Mouse (Mus musculus) stomach, embryonic 15.5 days (tissue): ENCODE results near the gene Cog1. TPM values are rescaled to one million over a fixed set of nuclear protein-coding genes. Genes with fewer than 3 reads are reported as not detected.
A peak's percentile ranks its signal among the peaks of the same experiment; 100 is the strongest.

Experiments used
- ATAC-seq: fragments of 200-750 bp; cut with Nextera tagmentation; 2 replicates; pipeline ENCODE4 v1.8.0; 2017; ENCODE audit warnings: low read depth, moderate number of reproducible peaks, moderate TSS enrichment; ENCODE audit not compliant: insufficient read depth, low FRiP score
- H3K27ac ChIP-seq: fragments of 300-500 bp; sonication (generic); 2 replicates; pipeline ENCODE4 v1.5.1; 2015; ENCODE audit warnings: mild to moderate bottlenecking, inconsistent platforms
- H3K27me3 ChIP-seq: fragments of 300-500 bp; sonication (generic); replicated peaks from 2 replicates; pipeline ENCODE4 v1.6.1; 2015; ENCODE audit warnings: inconsistent platforms
- H3K36me3 ChIP-seq: fragments of 300-500 bp; sonication (generic); 2 replicates; pipeline ENCODE4 v1.6.1; 2015; ENCODE audit warnings: inconsistent platforms
- H3K4me1 ChIP-seq: fragments of 300-500 bp; sonication (generic); 2 replicates; pipeline ENCODE4 v1.6.1; 2015; ENCODE audit warnings: inconsistent platforms
- H3K4me2 ChIP-seq: fragments of 300-500 bp; sonication (generic); 2 replicates; pipeline ENCODE4 v1.6.1; 2015; ENCODE audit warnings: mild to moderate bottlenecking, inconsistent platforms
- H3K4me3 ChIP-seq: fragments of 300-500 bp; sonication (generic); replicated peaks from 2 replicates; pipeline ENCODE4 v1.5.1; 2015; ENCODE audit warnings: inconsistent platforms
- H3K9ac ChIP-seq: fragments of 300-500 bp; sonication (generic); 2 replicates; pipeline ENCODE4 v1.6.1; 2015; ENCODE audit warnings: inconsistent platforms
- H3K9me3 ChIP-seq: fragments of 300-500 bp; sonication (generic); 2 replicates; pipeline ENCODE4 v1.6.1; 2016; ENCODE audit warnings: inconsistent platforms
- WGBS: fragments of 180-500 bp; shearing (Covaris S2); methylation state at CpG from one replicate; pipeline ENCODE4 v1.1.7; 2015; 5-methylcytosine and 5-hydroxymethylcytosine counted together
- polyA plus RNA-seq: library from polyadenylated mRNA; unstranded; fragments of >200 nt; fragmentation: Nextera tagmentation; extraction: Ambion mirVana; gene quantifications from 2 replicates; pipeline ENCODE4 v1.2.1, GENCODE M21; 2015

Cog1 gene
- polyA plus RNA-seq, 1 experiment from 2014 or later: 23.1 TPM

DNA sequence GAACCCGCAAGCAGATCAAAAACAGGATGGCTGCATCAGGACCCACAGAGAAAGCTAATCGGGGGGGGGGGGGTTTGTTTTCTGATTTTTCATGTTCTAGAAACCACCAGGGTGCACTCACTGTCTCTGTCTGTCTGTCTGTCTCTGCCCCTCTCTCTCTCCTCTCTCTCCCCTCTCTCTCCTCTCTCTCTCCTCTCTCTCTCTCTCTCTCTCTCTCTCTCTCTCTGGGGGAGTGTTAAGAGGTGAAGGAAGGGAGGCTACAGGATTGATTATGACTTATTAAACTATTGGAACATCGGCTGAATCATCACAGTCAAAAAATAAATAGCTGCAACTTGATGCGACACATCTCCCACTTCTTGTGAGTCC is 30.7 kb upstream of the Cog1 start:
- ATAC-seq: no peak
- no peaks in the 10 kb centered on the region for H3K36me3 ChIP-seq
- peaks cover 38% of the 10 kb centered on the region for H3K27me3 ChIP-seq
- H3K9me3 ChIP-seq: no peaks in the 10 kb centered on the region
- H3K4me2 ChIP-seq: peak overlapping the region; percentile 82
- H3K9ac ChIP-seq: no peak overlapping the region
- WGBS: 19% methylated on average over 4 of the region's 4 CpGs
- H3K4me3 ChIP-seq: peak overlapping the region; percentile 44
- H3K27ac ChIP-seq: no peak overlapping the region
- H3K4me1 ChIP-seq: peaks cover 24% of the 10 kb centered on the region; the same call in 1 of the 2 replicates

DNA sequence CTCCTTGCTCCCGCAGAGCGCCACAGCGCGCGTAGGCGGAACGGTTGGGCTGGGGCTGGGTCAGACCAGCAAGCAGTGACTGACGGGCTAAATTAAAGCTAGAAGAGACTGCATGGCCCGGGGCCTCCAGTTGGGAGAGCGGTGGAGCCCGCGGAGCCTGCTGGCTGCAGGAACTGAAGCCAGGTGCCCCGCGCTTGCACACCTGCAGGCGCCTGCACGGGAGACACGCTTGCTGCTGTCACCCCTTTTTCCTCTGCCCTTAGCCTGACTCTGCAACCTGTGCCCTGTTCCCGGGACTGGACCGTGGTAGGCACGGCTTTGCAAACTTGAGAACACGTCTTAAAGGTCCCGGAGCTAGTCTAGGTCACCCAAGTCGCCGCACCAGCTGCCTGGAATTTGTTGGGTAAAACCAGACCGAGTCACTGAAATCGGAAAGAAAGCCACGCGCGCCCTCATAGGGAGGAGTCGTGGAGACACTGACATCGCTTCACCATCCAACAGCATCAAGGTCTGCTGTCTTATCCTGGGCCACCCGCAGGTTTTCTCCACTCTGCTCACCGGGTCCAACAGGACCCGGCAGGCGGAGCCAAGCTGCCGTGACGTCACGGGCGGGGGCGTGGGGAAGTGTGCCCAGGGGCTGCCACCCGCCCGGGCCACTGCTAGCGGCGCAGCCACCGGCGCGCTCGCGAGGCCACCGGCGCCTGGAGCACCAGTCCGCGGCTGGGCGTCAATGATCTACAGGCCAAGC is 30.1 kb upstream of the Cog1 start, which contains the start of gene Sstr2:
Sstr2 (plus strand) TSS at position 671 of the 748 bp plus-strand sequence.
- H3K4me2 ChIP-seq: peak within 1 kb of the TSS; percentile 82
- peak within 1 kb of the TSS; percentile 19; the same call in 1 of the 2 replicates for H3K9ac ChIP-seq
- under 1% methylated on average over 53 of the region's 54 CpGs for WGBS
- H3K36me3 ChIP-seq: no peaks in the 10 kb centered on the region
- ATAC-seq: peak; percentile 43
- H3K9me3 ChIP-seq: no peaks in the 10 kb centered on the region
- H3K27ac ChIP-seq: no peak within 1 kb of the TSS
- H3K27me3 ChIP-seq: peaks cover 34% of the 10 kb centered on the region
- peaks cover 24% of the 10 kb centered on the region; the same call in 1 of the 2 replicates for H3K4me1 ChIP-seq
- peak within 1 kb of the TSS; percentile 44 for H3K4me3 ChIP-seq

GRCm38 (mm10) chr11:113619420-113620080 is 29.4 kb upstream of the Cog1 start:
- 2% methylated on average over 31 of the region's 31 CpGs for WGBS
- H3K9me3 ChIP-seq: no peaks in the 10 kb centered on the region
- peaks cover 24% of the 10 kb centered on the region; the same call in 1 of the 2 replicates for H3K4me1 ChIP-seq
- H3K27ac ChIP-seq: no peak overlapping the region
- 0 out of 2 replicates have a peak overlapping the region, but pooled peaks have one; percentile 19 for H3K9ac ChIP-seq
- no peak for ATAC-seq
- H3K27me3 ChIP-seq: peaks cover 33% of the 10 kb centered on the region
- H3K4me2 ChIP-seq: peak overlapping the region; percentile 82
- H3K4me3 ChIP-seq: peak overlapping the region; percentile 44
- no peaks in the 10 kb centered on the region for H3K36me3 ChIP-seq

DNA sequence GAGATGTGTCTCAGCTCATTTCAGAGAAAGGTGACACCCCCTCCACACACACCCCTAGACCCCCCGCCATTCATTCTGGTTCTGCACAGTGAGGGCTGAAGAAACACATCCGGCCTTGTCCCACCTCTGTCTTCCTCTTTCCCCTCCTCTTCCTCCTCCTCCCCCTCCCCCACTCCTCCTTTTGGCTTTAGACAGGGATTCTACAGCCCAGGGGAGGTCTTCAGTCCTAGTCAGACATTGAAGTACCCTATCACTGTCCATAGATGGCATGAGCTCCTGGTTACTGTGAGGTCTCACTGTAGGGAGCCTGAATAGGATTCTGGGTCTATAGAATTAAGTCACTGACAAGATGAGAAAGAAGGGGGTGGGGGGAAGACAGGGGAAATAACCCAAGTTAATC is 28.0 kb upstream of the Cog1 start:
- H3K4me3 ChIP-seq: no peak overlapping the region
- WGBS: 82% methylated on average over 2 of the region's 2 CpGs
- no peaks in the 10 kb centered on the region for H3K36me3 ChIP-seq
- H3K27ac ChIP-seq: no peak overlapping the region
- H3K4me2 ChIP-seq: no peak overlapping the region
- no peak overlapping the region for H3K9ac ChIP-seq
- peaks cover 27% of the 10 kb centered on the region for H3K27me3 ChIP-seq
- no peak for ATAC-seq
- H3K4me1 ChIP-seq: peaks cover 24% of the 10 kb centered on the region; the same call in 1 of the 2 replicates
- no peaks in the 10 kb centered on the region for H3K9me3 ChIP-seq

GRCm38 (mm10) chr11:113622028-113622427 is 26.9 kb upstream of the Cog1 start:
- 79% methylated on average over 4 of the region's 4 CpGs for WGBS
- Histone ChIP-seq H3K4me1 (peaks cover 24% of the 10 kb centered on the region; the same call in 1 of the 2 replicates), H3K4me3 (no peak overlapping the region), H3K9me3 (no peaks in the 10 kb centered on the region), H3K36me3 (no peaks in the 10 kb centered on the region), H3K9ac (no peak overlapping the region), H3K27me3 (peaks cover 27% of the 10 kb centered on the region), H3K4me2 (no peak overlapping the region), H3K27ac (no peak overlapping the region)
- ATAC-seq: no peak

- H3K36me3 ChIP-seq: no peaks in the 10 kb centered on the region
- H3K27ac ChIP-seq: no peak overlapping the region
- no peak overlapping the region for H3K4me3 ChIP-seq
- no peaks in the 10 kb centered on the region for H3K9me3 ChIP-seq
- no peak for ATAC-seq
- H3K4me1 ChIP-seq: no peaks in the 10 kb centered on the region
- no peak overlapping the region for H3K9ac ChIP-seq
- no peak overlapping the region for H3K4me2 ChIP-seq
- 85% methylated on average over 18 of the region's 18 CpGs for WGBS
- peaks cover 8% of the 10 kb centered on the region for H3K27me3 ChIP-seq
These were observed 23.5 kb upstream of the Cog1 start for GRCm38 (mm10) chr11:113625437-113625836.

- no peaks in the 10 kb centered on the region for H3K4me1 ChIP-seq
- H3K27ac ChIP-seq: no peak overlapping the region
- no peak overlapping the region for H3K4me2 ChIP-seq
- 45% methylated on average over 4 of the region's 4 CpGs for WGBS
- H3K9me3 ChIP-seq: no peaks in the 10 kb centered on the region
- no peak for ATAC-seq
- H3K4me3 ChIP-seq: no peak overlapping the region
- no peaks in the 10 kb centered on the region for H3K27me3 ChIP-seq
- H3K9ac ChIP-seq: no peak overlapping the region
- no peaks in the 10 kb centered on the region for H3K36me3 ChIP-seq
These were observed 21.2 kb upstream of the Cog1 start for GRCm38 (mm10) chr11:113627785-113628184.

- Histone ChIP-seq H3K27me3 (no peaks in the 10 kb centered on the region), H3K4me3 (no peak overlapping the region), H3K9me3 (no peaks in the 10 kb centered on the region), H3K4me1 (no peaks in the 10 kb centered on the region), H3K27ac (no peak overlapping the region), H3K4me2 (peak overlapping the region; percentile 37; the same call in 1 of the 2 replicates), H3K36me3 (no peaks in the 10 kb centered on the region), H3K9ac (no peak overlapping the region)
- no peak for ATAC-seq
- 55% methylated on average over 7 of the region's 7 CpGs for WGBS
These were observed 18.3 kb upstream of the Cog1 start for GRCm38 (mm10) chr11:113630642-113631041.

GRCm38 (mm10) chr11:113631302-113631701 is 17.7 kb upstream of the Cog1 start:
- no peak overlapping the region for H3K4me3 ChIP-seq
- H3K27ac ChIP-seq: peak overlapping the region; percentile 52; the same call in 1 of the 2 replicates
- no peak overlapping the region for H3K9ac ChIP-seq
- no peaks in the 10 kb centered on the region for H3K27me3 ChIP-seq
- H3K4me2 ChIP-seq: peak overlapping the region; percentile 37
- no peaks in the 10 kb centered on the region for H3K4me1 ChIP-seq
- 58% methylated on average over 8 of the region's 8 CpGs for WGBS
- no peaks in the 10 kb centered on the region for H3K9me3 ChIP-seq
- no peaks in the 10 kb centered on the region for H3K36me3 ChIP-seq
- ATAC-seq: no peak

GRCm38 (mm10) chr11:113631862-113632261 is 17.1 kb upstream of the Cog1 start:
- 56% methylated on average over 8 of the region's 8 CpGs for WGBS
- peak; percentile 61 for ATAC-seq
- Histone ChIP-seq H3K27me3 (no peaks in the 10 kb centered on the region), H3K4me1 (no peaks in the 10 kb centered on the region), H3K9me3 (no peaks in the 10 kb centered on the region), H3K36me3 (no peaks in the 10 kb centered on the region), H3K4me3 (no peak overlapping the region), H3K9ac (no peak overlapping the region), H3K4me2 (peak overlapping the region; percentile 36), H3K27ac (peak overlapping the region; percentile 52; the same call in 1 of the 2 replicates)

DNA sequence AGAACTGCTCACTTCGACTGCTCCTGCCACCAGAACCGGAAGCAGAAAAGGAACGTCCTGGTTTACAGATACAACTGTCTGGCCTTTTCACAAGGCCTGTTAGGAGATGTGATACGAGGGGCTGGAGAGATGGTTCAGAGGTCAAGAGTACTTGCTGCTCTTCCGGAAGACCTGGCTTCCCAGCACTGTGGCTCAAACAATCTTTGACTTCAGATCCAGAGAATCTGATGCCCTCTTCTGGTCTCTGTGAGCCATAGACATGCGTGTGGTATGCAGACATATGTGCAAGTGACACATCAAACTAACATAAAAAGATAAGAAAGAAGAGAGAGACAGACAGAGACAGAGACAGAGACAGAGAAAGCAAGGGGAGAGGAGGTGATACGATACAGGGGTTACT is 16.7 kb upstream of the Cog1 start:
- 61% methylated on average over 7 of the region's 7 CpGs for WGBS
- 0 out of 2 replicates have a peak, but pooled peaks have one; percentile 12 for ATAC-seq

DNA sequence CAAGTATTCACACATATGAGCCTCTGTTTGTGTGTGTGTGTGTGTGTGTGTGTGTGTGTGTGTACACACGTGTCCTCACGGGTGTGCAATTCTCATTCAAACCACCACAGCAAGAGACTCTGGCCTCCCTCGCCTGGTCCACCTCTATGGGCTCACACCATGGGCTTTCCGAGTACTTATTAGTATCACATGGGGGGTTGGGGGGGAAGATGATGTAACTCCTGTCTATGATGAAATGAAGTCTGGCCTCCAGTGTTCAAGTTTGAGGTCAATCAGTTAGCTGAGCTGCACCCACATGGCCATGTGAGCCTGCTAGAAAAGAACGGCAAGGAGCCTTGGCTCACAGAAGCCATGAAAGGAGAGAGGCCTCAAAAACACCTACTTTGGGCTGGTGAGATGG is 15.6 kb upstream of the Cog1 start:
- no peak overlapping the region for H3K27ac ChIP-seq
- no peaks in the 10 kb centered on the region for H3K4me1 ChIP-seq
- H3K9ac ChIP-seq: no peak overlapping the region
- no peaks in the 10 kb centered on the region for H3K36me3 ChIP-seq
- no peaks in the 10 kb centered on the region for H3K27me3 ChIP-seq
- no peak for ATAC-seq
- H3K4me3 ChIP-seq: no peak overlapping the region
- H3K9me3 ChIP-seq: no peaks in the 10 kb centered on the region
- H3K4me2 ChIP-seq: no peak overlapping the region
- 86% methylated on average over 5 of the region's 5 CpGs for WGBS

More for the DNA sequence above, 16.7 kb upstream of the Cog1 start:
- no peak overlapping the region for H3K9ac ChIP-seq
- peak overlapping the region; percentile 52; the same call in 1 of the 2 replicates for H3K27ac ChIP-seq
- no peaks in the 10 kb centered on the region for H3K27me3 ChIP-seq
- no peaks in the 10 kb centered on the region for H3K36me3 ChIP-seq
- H3K4me3 ChIP-seq: no peak overlapping the region
- H3K4me2 ChIP-seq: peak overlapping the region; percentile 36
- H3K9me3 ChIP-seq: no peaks in the 10 kb centered on the region
- no peaks in the 10 kb centered on the region for H3K4me1 ChIP-seq
